Mouse (Mus musculus): ENCODE measurements around the gene Snurf. TPM values are rescaled to one million over a fixed set of nuclear protein-coding genes. Genes with fewer than 3 reads are reported as not detected.

Gene Snurf
- not detected in 2 replicates for polyA plus RNA-seq (2012; rRNA removed)

GRCm38 (mm10) chr7:60004606-60005330 lies at the start of gene Snurf, which contains the start of gene Gm38393:
TSS of gene Snurf (minus strand) at chr7:60005049.
TSS of gene Gm38393 (minus strand) at chr7:60005064.

Other genes with a start within 250 kb of the Snurf start
- 0.09 and 4.2 TPM in 2 replicates for gene Gm38393, start within 50 bp of the Snurf start, polyA plus RNA-seq (2012; rRNA removed)
- gene Snrpn, start 135.2 kb upstream of the Snurf start, polyA plus RNA-seq (2012; rRNA removed), result 25.9 and 27.0 TPM in 2 replicates

Measured in colon, adult 2 months (tissue).